Mouse (Mus musculus) kidney, embryonic 16.5 days (tissue): ENCODE measurements around the gene Heatr1. TPM values are rescaled to one million over a fixed set of nuclear protein-coding genes. Genes with fewer than 3 reads are reported as not detected.

Source experiments
- ATAC-seq: fragments of 200-750 bp; cut with Nextera tagmentation; 2 replicates; pipeline ENCODE4 v1.8.0; 2017; ENCODE audit warnings: moderate TSS enrichment; ENCODE audit not compliant: low FRiP score, low TSS enrichment
- H3K27ac ChIP-seq: fragments of 300-500 bp; sonication (generic); 2 replicates; pipeline ENCODE4 v1.5.1; 2014; ENCODE audit warnings: low read length
- H3K27me3 ChIP-seq: fragments of 300-500 bp; sonication (generic); 2 replicates; pipeline ENCODE4 v1.6.1; 2014; ENCODE audit warnings: low read length, control low read depth, mixed read lengths; ENCODE audit not compliant: insufficient read depth
- H3K36me3 ChIP-seq: fragments of 300-500 bp; sonication (generic); 2 replicates; pipeline ENCODE4 v1.6.1; 2014; ENCODE audit warnings: low read length, control low read depth, mixed read lengths; ENCODE audit not compliant: insufficient read depth
- H3K4me1 ChIP-seq: fragments of 300-500 bp; sonication (generic); 2 replicates; pipeline ENCODE4 v1.6.1; 2014; ENCODE audit warnings: low read length, control low read depth, mixed read lengths; ENCODE audit not compliant: insufficient read depth
- H3K4me2 ChIP-seq: fragments of 300-500 bp; sonication (generic); replicated peaks from 2 replicates; pipeline ENCODE4 v1.6.1; 2014; ENCODE audit warnings: low read depth, low read length
- H3K4me3 ChIP-seq: fragments of 300-500 bp; sonication (generic); 2 replicates; pipeline ENCODE4 v1.5.1; 2014; ENCODE audit warnings: mild to moderate bottlenecking, low read length
- H3K9ac ChIP-seq: fragments of 300-500 bp; sonication (generic); replicated peaks from 2 replicates; pipeline ENCODE4 v1.6.1; 2014; ENCODE audit warnings: low read length
- H3K9me3 ChIP-seq: fragments of 300-500 bp; sonication (generic); 2 replicates; pipeline ENCODE4 v1.6.1; 2016; ENCODE audit warnings: low read length, control low read depth
- WGBS: fragments of 180-500 bp; shearing (Covaris S2); extraction: QIAGEN DNeasy Blood & Tissue Kit; methylation state at CpG from one replicate; pipeline ENCODE4 v1.1.7; 2014; 5-methylcytosine and 5-hydroxymethylcytosine counted together
- polyA plus RNA-seq: library from polyadenylated mRNA; unstranded; fragments of >200 nt; fragmentation: Nextera tagmentation; extraction: Ambion mirVana; gene quantifications from 2 replicates; pipeline ENCODE4 v1.2.1, GENCODE M21; 2015

The Heatr1 gene
- polyA plus RNA-seq = 19.3 and 21.0 TPM in 2 replicates

- ATAC-seq = peak; percentile 98
- Histone ChIP-seq H3K27ac (0 out of 2 replicates have a peak within 1 kb of the TSS, but pooled peaks have one; percentile 28), H3K4me2 (peak within 1 kb of the TSS; percentile 96), H3K9ac (peak within 1 kb of the TSS; percentile 75), H3K4me3 (peak within 1 kb of the TSS; percentile 94), H3K27me3 (0 out of 2 replicates have a peak, but pooled peaks cover 2% of the 10 kb centered on the region), H3K4me1 (peaks cover 10% of the 10 kb centered on the region), H3K36me3 (peaks cover 19% of the 10 kb centered on the region), H3K9me3 (no peaks in the 10 kb centered on the region)
- WGBS = under 1% methylated on average over 43 of the region's 43 CpGs
Observed at GRCm38 (mm10) chr13:12394609-12395505, at the start of gene Heatr1. Gene Heatr1 (plus strand): TSS chr13:12395027.

- no peak overlapping the region for H3K27ac ChIP-seq
- no peaks in the 10 kb centered on the region for H3K4me1 ChIP-seq
- WGBS = 82% methylated on average over 3 of the region's 3 CpGs
- H3K36me3 ChIP-seq = no peaks in the 10 kb centered on the region
- no peak overlapping the region for H3K4me2 ChIP-seq
- no peak for ATAC-seq
- H3K9me3 ChIP-seq = no peaks in the 10 kb centered on the region
- no peak overlapping the region for H3K4me3 ChIP-seq
- H3K9ac ChIP-seq = no peak overlapping the region
- no peaks in the 10 kb centered on the region for H3K27me3 ChIP-seq
Observed at GRCm38 (mm10) chr13:12346837-12347236, 48.0 kb upstream of the Heatr1 start.

GRCm38 (mm10) chr13:12349197-12349824 is 45.5 kb upstream of the Heatr1 start:
- ATAC-seq = no peak
- Histone ChIP-seq H3K27me3 (no peaks in the 10 kb centered on the region), H3K4me3 (no peak overlapping the region), H3K36me3 (no peaks in the 10 kb centered on the region), H3K27ac (no peak overlapping the region), H3K9ac (no peak overlapping the region), H3K9me3 (no peaks in the 10 kb centered on the region), H3K4me1 (no peaks in the 10 kb centered on the region), H3K4me2 (no peak overlapping the region)
- 61% methylated on average over 13 of the region's 13 CpGs for WGBS

- WGBS = 54% methylated on average over 4 of the region's 4 CpGs
- no peak overlapping the region for H3K27ac ChIP-seq
- no peak for ATAC-seq
- H3K4me1 ChIP-seq = no peaks in the 10 kb centered on the region
- no peaks in the 10 kb centered on the region for H3K9me3 ChIP-seq
- H3K4me3 ChIP-seq = no peak overlapping the region
- no peaks in the 10 kb centered on the region for H3K36me3 ChIP-seq
- no peaks in the 10 kb centered on the region for H3K27me3 ChIP-seq
- H3K9ac ChIP-seq = no peak overlapping the region
- H3K4me2 ChIP-seq = no peak overlapping the region
Observed at GRCm38 (mm10) chr13:12356184-12356583, 38.6 kb upstream of the Heatr1 start.

- Histone ChIP-seq H3K27me3 (no peaks in the 10 kb centered on the region), H3K4me3 (no peak overlapping the region), H3K4me2 (no peak overlapping the region), H3K36me3 (no peaks in the 10 kb centered on the region), H3K9ac (no peak overlapping the region), H3K27ac (no peak overlapping the region), H3K9me3 (no peaks in the 10 kb centered on the region), H3K4me1 (no peaks in the 10 kb centered on the region)
- ATAC-seq = no peak
- whole genome bisulfite sequencing = 86% methylated on average over 5 of the region's 5 CpGs
Observed at GRCm38 (mm10) chr13:12357554-12357953, 37.3 kb upstream of the Heatr1 start.

- no peak overlapping the region for H3K4me3 ChIP-seq
- no peak overlapping the region for H3K9ac ChIP-seq
- H3K27me3 ChIP-seq = no peaks in the 10 kb centered on the region
- H3K4me2 ChIP-seq = no peak overlapping the region
- no peaks in the 10 kb centered on the region for H3K36me3 ChIP-seq
- H3K27ac ChIP-seq = no peak overlapping the region
- H3K9me3 ChIP-seq = no peaks in the 10 kb centered on the region
- H3K4me1 ChIP-seq = no peaks in the 10 kb centered on the region
- ATAC-seq = no peak
- 72% methylated on average over 4 of the region's 4 CpGs for WGBS
Observed at GRCm38 (mm10) chr13:12361486-12361885, 33.3 kb upstream of the Heatr1 start.

- Histone ChIP-seq H3K36me3 (no peaks in the 10 kb centered on the region), H3K9me3 (no peaks in the 10 kb centered on the region), H3K27me3 (no peaks in the 10 kb centered on the region), H3K4me2 (no peak overlapping the region), H3K9ac (no peak overlapping the region), H3K4me3 (no peak overlapping the region), H3K27ac (no peak overlapping the region), H3K4me1 (no peaks in the 10 kb centered on the region)
- 0 out of 2 replicates have a peak, but pooled peaks have one; percentile 4 for ATAC-seq
- 44% methylated on average over 8 of the region's 8 CpGs for WGBS
Observed at GRCm38 (mm10) chr13:12369041-12369621, 25.7 kb upstream of the Heatr1 start.

- Histone ChIP-seq H3K4me2 (no peak overlapping the region), H3K4me3 (no peak overlapping the region), H3K4me1 (no peaks in the 10 kb centered on the region), H3K9ac (no peak overlapping the region), H3K27me3 (no peaks in the 10 kb centered on the region), H3K27ac (no peak overlapping the region), H3K9me3 (peaks cover 3% of the 10 kb centered on the region; the same call in 1 of the 2 replicates), H3K36me3 (no peaks in the 10 kb centered on the region)
- 77% methylated on average over 11 of the region's 11 CpGs for WGBS
- ATAC-seq = no peak
Observed at GRCm38 (mm10) chr13:12369930-12370329, 24.9 kb upstream of the Heatr1 start.

GRCm38 (mm10) chr13:12372755-12373154 is 22.1 kb upstream of the Heatr1 start:
- Histone ChIP-seq H3K27me3 (no peaks in the 10 kb centered on the region), H3K4me1 (no peaks in the 10 kb centered on the region), H3K36me3 (no peaks in the 10 kb centered on the region), H3K4me3 (no peak overlapping the region), H3K27ac (no peak overlapping the region), H3K4me2 (no peak overlapping the region), H3K9me3 (peaks cover 3% of the 10 kb centered on the region; the same call in 1 of the 2 replicates), H3K9ac (no peak overlapping the region)
- WGBS = 78% methylated on average over 3 of the region's 3 CpGs
- ATAC-seq = no peak
